Comparison of ENCODE assay signal across 8 mouse cellular contexts in the genomic region with DNA sequence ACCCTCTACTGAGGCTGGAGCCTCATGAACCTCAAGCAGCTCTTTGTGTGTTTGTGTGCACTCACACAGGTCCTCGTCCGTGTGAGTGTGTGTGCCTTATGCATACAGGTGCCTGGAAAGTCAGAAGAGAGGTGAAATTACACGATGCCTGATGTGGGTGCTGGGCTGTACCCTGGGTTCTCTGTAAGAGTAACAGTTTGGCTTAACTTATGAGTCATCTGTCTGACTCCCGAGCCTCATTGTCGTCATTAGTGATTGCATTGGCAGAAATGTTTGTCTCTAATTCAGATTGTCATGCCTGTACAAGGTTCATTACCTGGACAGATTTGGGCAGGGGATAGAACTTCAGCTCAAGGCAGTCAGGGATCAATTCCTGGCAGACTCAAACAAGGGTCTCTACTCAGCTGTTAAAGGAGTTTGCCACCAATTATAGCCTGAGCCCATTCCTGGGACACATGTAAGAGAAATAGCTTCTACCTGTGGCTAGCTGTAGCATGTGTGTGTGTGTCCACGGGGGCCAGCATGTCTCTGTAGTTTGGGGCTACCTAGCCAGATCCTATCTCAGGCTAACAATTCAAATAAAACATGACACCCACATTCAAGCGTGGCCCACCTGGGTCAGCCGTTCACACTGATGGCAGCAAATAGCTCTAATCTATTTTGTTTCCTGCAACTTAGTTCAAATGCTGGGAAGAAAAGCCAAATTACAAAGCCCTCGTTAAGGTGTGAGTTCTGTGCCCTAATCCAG. TPM values are rescaled to one million over a fixed set of nuclear protein-coding genes. Genes with fewer than 3 reads are reported as not detected.
DNase-seq lines count a peak whose midpoint lies in the region; ATAC-seq lines count a peak whose summit lies in the region.

No protein-coding gene starts in this region.

- peaks cover 16% of the 10 kb centered on the region; the same call in 1 of the 2 replicates for H3K36me3 ChIP-seq in kidney, embryonic 14.5 days (ENCODE audit: control insufficient read depth, insufficient read depth, low read length)
- H3K36me3 ChIP-seq in heart, embryonic 15.5 days: no peaks in the 10 kb centered on the region; the same call in 1 of the 2 replicates
- peaks cover 2% of the 10 kb centered on the region; the same call in 1 of the 2 replicates for H3K36me3 ChIP-seq in liver, embryonic 11.5 days (ENCODE audit: control insufficient read depth, insufficient read depth, low read length)

- H3K27me3 ChIP-seq in kidney, embryonic 14.5 days (ENCODE audit: control insufficient read depth, insufficient read depth, low read length): no peaks in the 10 kb centered on the region
- no peaks in the 10 kb centered on the region for H3K27me3 ChIP-seq in heart, embryonic 15.5 days
- H3K27me3 ChIP-seq in liver, embryonic 11.5 days (replicated peaks; ENCODE audit: control insufficient read depth, insufficient read depth, low read length): no peaks in the 10 kb centered on the region

- H3K9me3 ChIP-seq in kidney, embryonic 14.5 days (ENCODE audit: control insufficient read depth, low read length): no peaks in the 10 kb centered on the region
- no peaks in the 10 kb centered on the region for H3K9me3 ChIP-seq in heart, embryonic 15.5 days (replicated peaks)
- no peaks in the 10 kb centered on the region for H3K9me3 ChIP-seq in liver, embryonic 11.5 days (ENCODE audit: control insufficient read depth, low read length)

- H3K4me3 ChIP-seq in kidney, embryonic 14.5 days (ENCODE audit: low read length): peak overlapping the region; percentile 99
- peak overlapping the region; percentile 96 for H3K4me3 ChIP-seq in heart, embryonic 15.5 days
- peak overlapping the region; percentile 94 for H3K4me3 ChIP-seq in liver, embryonic 11.5 days (ENCODE audit: low read depth, low read length)

- 19% methylated on average over 9 of the region's 9 CpGs for WGBS in kidney, embryonic 14.5 days
- 24% methylated on average over 9 of the region's 9 CpGs for WGBS in heart, embryonic 15.5 days
- 22% methylated on average over 9 of the region's 9 CpGs for WGBS in liver, embryonic 11.5 days

- ATAC-seq in kidney, embryonic 14.5 days (ENCODE audit: low FRiP score, low TSS enrichment): no peak
- peak; percentile 25 for ATAC-seq in activated CD4-positive, CD25-positive, alpha-beta regulatory T cell, adult 4 months
- no peak for ATAC-seq in heart, embryonic 15.5 days (replicated peaks; ENCODE audit: insufficient number of reproducible peaks, insufficient read depth, low FRiP score, low read depth)
- ATAC-seq in liver, embryonic 11.5 days (replicated peaks; ENCODE audit: low FRiP score): no peak

- DNase-seq in kidney, adult 8-10 months: no peak
- DNase-seq in liver, embryonic 11.5 days (ENCODE audit: low spot score): no peak
- peak; percentile 73 for DNase-seq in skeletal muscle tissue, adult 2 months (ENCODE audit: low read depth, low spot score)
- no peak for DNase-seq in retina, postnatal 1 day
- no peak for DNase-seq in frontal cortex, adult 2 months (ENCODE audit: extremely low spot score in 1 of 2, low spot score in 1 of 2)

- peak overlapping the region; percentile 67 for H3K4me2 ChIP-seq in kidney, embryonic 14.5 days (replicated peaks; ENCODE audit: low read depth, low read length)
- H3K4me2 ChIP-seq in heart, embryonic 15.5 days: peak overlapping the region; percentile 77
- peak overlapping the region; percentile 96 for H3K4me2 ChIP-seq in liver, embryonic 11.5 days

- peak overlapping the region; percentile 78 for H3K9ac ChIP-seq in kidney, embryonic 14.5 days (ENCODE audit: low read depth, low read length)
- H3K9ac ChIP-seq in heart, embryonic 15.5 days: peak overlapping the region; percentile 70
- H3K9ac ChIP-seq in liver, embryonic 11.5 days (ENCODE audit: low read depth, low read length): peak overlapping the region; percentile 97

- peak overlapping the region; percentile 99 for H3K27ac ChIP-seq in kidney, embryonic 14.5 days (ENCODE audit: low read depth, low read length)
- H3K27ac ChIP-seq in heart, embryonic 15.5 days: peak overlapping the region; percentile 97
- H3K27ac ChIP-seq in liver, embryonic 11.5 days (ENCODE audit: low read depth, low read length): peak overlapping the region; percentile 99

- H3K4me1 ChIP-seq in kidney, embryonic 14.5 days (ENCODE audit: control insufficient read depth, insufficient read depth, low read length): peaks cover 60% of the 10 kb centered on the region
- peaks cover 70% of the 10 kb centered on the region for H3K4me1 ChIP-seq in heart, embryonic 15.5 days (replicated peaks)
- H3K4me1 ChIP-seq in liver, embryonic 11.5 days (replicated peaks; ENCODE audit: control insufficient read depth, insufficient read depth, low read length): peaks cover 60% of the 10 kb centered on the region

RNA-seq across cellular contexts. Expression of gene Mknk2, which starts 0.6 kb away (rescaled TPM):
- 68.1 and 99.2 TPM in 2 replicates for polyA plus RNA-seq in kidney, embryonic 14.5 days (2014; fragmentation: Nextera tagmentation; extraction: Ambion mirVana)
- 10 to 100 TPM; 56.1 to 64.2 TPM for polyA plus RNA-seq in activated CD4-positive, CD25-positive, alpha-beta regulatory T cell, adult 4 months (2017; shearing (Covaris generic))
- 70.8 and 99.5 TPM in 2 replicates for polyA plus RNA-seq in heart, embryonic 15.5 days (2015; fragmentation: Nextera tagmentation; extraction: Ambion mirVana)
- polyA plus RNA-seq in liver, embryonic 11.5 days (2014; fragmentation: Nextera tagmentation; extraction: Ambion mirVana): 124 and 128 TPM in 2 replicates
- polyA plus RNA-seq in frontal cortex, adult 2 months (2012; rRNA removed): 43.8 and 51.6 TPM in 2 replicates

RNA-seq across cellular contexts. Expression of gene Btbd2, which starts 20.4 kb away (rescaled TPM):
- polyA plus RNA-seq in kidney, embryonic 14.5 days (2014; fragmentation: Nextera tagmentation; extraction: Ambion mirVana): 63.4 and 80.2 TPM in 2 replicates
- polyA plus RNA-seq in activated CD4-positive, CD25-positive, alpha-beta regulatory T cell, adult 4 months (2017; shearing (Covaris generic)): 1 to 10 TPM; 5.5 to 6.1 TPM
- polyA plus RNA-seq in heart, embryonic 15.5 days (2015; fragmentation: Nextera tagmentation; extraction: Ambion mirVana): 45.4 and 64.8 TPM in 2 replicates
- polyA plus RNA-seq in liver, embryonic 11.5 days (2014; fragmentation: Nextera tagmentation; extraction: Ambion mirVana): 38.0 and 38.4 TPM in 2 replicates
- 108 and 109 TPM in 2 replicates for polyA plus RNA-seq in frontal cortex, adult 2 months (2012; rRNA removed)

RNA-seq across cellular contexts. Expression of gene Mob3a, which starts 24.5 kb away (rescaled TPM):
- 23.3 and 34.4 TPM in 2 replicates for polyA plus RNA-seq in kidney, embryonic 14.5 days (2014; fragmentation: Nextera tagmentation; extraction: Ambion mirVana)
- polyA plus RNA-seq in activated CD4-positive, CD25-positive, alpha-beta regulatory T cell, adult 4 months (2017; shearing (Covaris generic)): 100 to 1,000 TPM; 212 to 221 TPM
- 22.1 and 33.6 TPM in 2 replicates for polyA plus RNA-seq in heart, embryonic 15.5 days (2015; fragmentation: Nextera tagmentation; extraction: Ambion mirVana)
- polyA plus RNA-seq in liver, embryonic 11.5 days (2014; fragmentation: Nextera tagmentation; extraction: Ambion mirVana): 56.7 and 57.3 TPM in 2 replicates
- 9.1 and 10.6 TPM in 2 replicates for polyA plus RNA-seq in frontal cortex, adult 2 months (2012; rRNA removed)

RNA-seq across cellular contexts. Expression of gene Izumo4, which starts 24.7 kb away (rescaled TPM):
- polyA plus RNA-seq in kidney, embryonic 14.5 days (2014; fragmentation: Nextera tagmentation; extraction: Ambion mirVana): 8.5 and 14.6 TPM in 2 replicates
- 10 to 100 TPM; 80.1 to 96.5 TPM for polyA plus RNA-seq in activated CD4-positive, CD25-positive, alpha-beta regulatory T cell, adult 4 months (2017; shearing (Covaris generic))
- polyA plus RNA-seq in heart, embryonic 15.5 days (2015; fragmentation: Nextera tagmentation; extraction: Ambion mirVana): 10.4 and 14.6 TPM in 2 replicates
- 5.7 and 6.8 TPM in 2 replicates for polyA plus RNA-seq in liver, embryonic 11.5 days (2014; fragmentation: Nextera tagmentation; extraction: Ambion mirVana)
- polyA plus RNA-seq in frontal cortex, adult 2 months (2012; rRNA removed): 99.6 and 108 TPM in 2 replicates

RNA-seq across cellular contexts. Expression of gene Csnk1g2, which starts 54.7 kb away (rescaled TPM):
- 127 and 134 TPM in 2 replicates for polyA plus RNA-seq in kidney, embryonic 14.5 days (2014; fragmentation: Nextera tagmentation; extraction: Ambion mirVana)
- 10 to 100 TPM; 13.3 to 16.1 TPM for polyA plus RNA-seq in activated CD4-positive, CD25-positive, alpha-beta regulatory T cell, adult 4 months (2017; shearing (Covaris generic))
- polyA plus RNA-seq in heart, embryonic 15.5 days (2015; fragmentation: Nextera tagmentation; extraction: Ambion mirVana): 78.2 and 112 TPM in 2 replicates
- polyA plus RNA-seq in liver, embryonic 11.5 days (2014; fragmentation: Nextera tagmentation; extraction: Ambion mirVana): 92.3 and 96.1 TPM in 2 replicates
- polyA plus RNA-seq in frontal cortex, adult 2 months (2012; rRNA removed): 252 and 270 TPM in 2 replicates
